Comparison of ENCODE assay signal across 23 mouse cellular contexts in genomic region chr4:118615412-118615811, GRCm38 (mm10). TPM values are rescaled to one million over a fixed set of nuclear protein-coding genes. Genes with fewer than 3 reads are reported as not detected.
"Had no signal": no experiment of that assay in that cellular context is flagged by ENCODE, and none has a peak within 500 bp of the region (broad histone marks: within the 10 kb centered on the region; RNA-seq: fewer than 3 reads in every experiment).

No protein-coding gene starts in this region.

- ATAC-seq: liver, embryonic 12.5 days; midbrain, embryonic 15.5 days had no signal

- H3K27me3 ChIP-seq: midbrain, embryonic 15.5 days had no signal

- H3K4me2 ChIP-seq: kidney, embryonic 15.5 days; limb, embryonic 15.5 days; liver, embryonic 12.5 days; lung, embryonic 14.5 days; midbrain, embryonic 15.5 days; neural tube, embryonic 13.5 days had no signal

- H3K9ac ChIP-seq: kidney, embryonic 15.5 days; limb, embryonic 15.5 days; liver, embryonic 12.5 days; lung, embryonic 14.5 days; midbrain, embryonic 15.5 days; neural tube, embryonic 13.5 days had no signal

- H3K9me3 ChIP-seq: kidney, embryonic 15.5 days; limb, embryonic 15.5 days; midbrain, embryonic 15.5 days had no signal

- H3K36me3 ChIP-seq: kidney, embryonic 15.5 days; limb, embryonic 15.5 days; liver, embryonic 12.5 days; midbrain, embryonic 15.5 days; neural tube, embryonic 13.5 days had no signal

- H3K27ac ChIP-seq: kidney, embryonic 15.5 days; limb, embryonic 15.5 days; liver, embryonic 12.5 days; macrophage; midbrain, embryonic 15.5 days; neural tube, embryonic 13.5 days had no signal

- H3K4me1 ChIP-seq: kidney, embryonic 15.5 days; limb, embryonic 15.5 days; midbrain, embryonic 15.5 days; neural tube, embryonic 13.5 days had no signal

- H3K4me3 ChIP-seq: kidney, embryonic 15.5 days; limb, embryonic 15.5 days; liver, embryonic 12.5 days; midbrain, embryonic 15.5 days; neural tube, embryonic 13.5 days had no signal

- DNase-seq: kidney, adult 2 months; kidney, postnatal 14 days; lung, embryonic 14.5 days; lung, postnatal 10 days; retina, postnatal 1 day; thymus, postnatal 36 days had no signal

RNA-seq across cellular contexts. Expression of gene Cfap57, which starts 5.2 kb away (rescaled TPM):
- total RNA-seq: megakaryocyte-erythroid progenitor cell, adult 5-6 weeks had no signal
- polyA plus RNA-seq: macrophage; spleen, adult 2 months had no signal

RNA-seq across cellular contexts. Expression of gene Olfr62, which starts 43.3 kb away (rescaled TPM):
- total RNA-seq: layer of hippocampus, adult 8-10 months; layer of hippocampus, postnatal 14 days; left cerebral cortex, adult 18-20 months; left cerebral cortex, postnatal 14 days; megakaryocyte-erythroid progenitor cell, adult 5-6 weeks had no signal
- polyA plus RNA-seq: kidney, adult 2 months; kidney, embryonic 15.5 days; large intestine, adult 2 months; limb, embryonic 11.5 days; limb, embryonic 15.5 days; liver, embryonic 12.5 days; liver, embryonic 16.5 days; lung, embryonic 14.5 days; macrophage; midbrain, embryonic 15.5 days; neural tube, embryonic 13.5 days; spleen, adult 2 months; stomach, embryonic 16.5 days; thymus, postnatal 0 days had no signal
